Mouse (Mus musculus) left cerebral cortex, adult 11 months (tissue): Measurements from ENCODE around the gene Lpar6.
A peak's percentile ranks its signal among the peaks of the same experiment; 100 is the strongest.

Experiments
- DNase-seq: peaks from one replicate; pipeline ENCODE4 v3.0.0; 2022; ENCODE audit warnings: low spot score

The Lpar6 gene

DNA sequence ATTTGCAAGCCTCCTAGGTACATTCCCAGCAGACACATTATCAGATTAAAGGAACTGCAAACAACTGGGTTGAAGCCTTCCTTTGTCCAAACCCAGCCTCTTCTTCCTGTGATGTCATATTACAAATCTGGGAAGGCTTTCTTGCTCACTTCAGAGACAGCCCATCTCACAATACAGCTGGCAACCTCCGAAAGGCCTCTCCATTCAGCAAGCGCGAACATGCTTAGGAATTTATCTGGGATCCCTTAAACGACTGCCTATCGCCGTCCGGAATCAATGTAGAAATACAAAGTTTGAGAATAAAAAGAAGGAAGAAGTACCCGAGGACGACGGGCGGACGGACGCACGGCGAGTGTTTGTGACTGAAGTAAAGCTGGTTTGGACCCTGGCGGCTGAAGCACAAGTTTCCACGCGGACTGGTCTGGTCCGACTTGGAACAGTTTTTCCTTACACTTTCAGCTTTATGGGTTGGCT, at the start of gene Lpar6:
TSS of gene Lpar6 (plus strand) at position 48 of the 474 bp plus-strand sequence.
- peak; percentile 28 for DNase-seq

DNA sequence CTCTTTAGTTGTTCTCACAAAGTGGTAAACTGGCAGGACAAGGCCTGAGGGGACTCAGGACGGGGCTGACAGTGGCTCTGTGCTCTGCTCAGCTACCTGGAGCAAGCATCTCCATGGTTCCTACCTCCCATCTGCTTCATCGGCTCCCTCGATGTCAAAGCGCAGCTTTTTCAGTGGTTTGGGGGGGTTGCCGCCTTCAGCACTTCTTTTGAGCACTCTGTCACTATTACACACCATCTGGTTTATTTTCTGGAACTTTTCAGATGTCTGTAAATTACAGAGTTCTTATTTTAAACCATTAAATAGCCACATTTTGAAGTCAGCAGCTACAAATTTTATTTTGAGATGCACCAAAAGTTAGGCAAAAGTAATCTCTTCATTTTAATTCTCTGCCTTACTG, 38.6 kb upstream of the Lpar6 start:
- DNase-seq = peak; percentile 18

DNA sequence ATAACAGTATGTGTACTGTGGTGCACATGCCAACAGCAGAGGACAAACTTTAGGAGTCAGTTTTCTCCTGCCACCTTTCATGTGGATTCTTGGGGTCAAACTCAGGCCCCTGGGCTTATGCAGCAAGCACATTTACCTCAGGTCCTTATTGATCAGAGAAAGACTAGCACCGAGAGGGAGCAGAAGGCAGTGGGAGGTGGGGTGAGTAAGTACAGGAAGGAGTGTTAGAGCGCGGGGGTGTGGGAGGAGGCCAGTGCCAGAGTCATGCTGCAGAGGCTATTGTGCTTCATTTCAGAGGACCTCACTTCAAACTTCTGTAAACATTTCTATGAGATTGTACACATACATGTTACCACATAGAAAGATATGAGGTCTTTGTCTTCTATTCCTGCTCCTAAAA, 36.2 kb upstream of the Lpar6 start:
- no peak for DNase-seq

DNA sequence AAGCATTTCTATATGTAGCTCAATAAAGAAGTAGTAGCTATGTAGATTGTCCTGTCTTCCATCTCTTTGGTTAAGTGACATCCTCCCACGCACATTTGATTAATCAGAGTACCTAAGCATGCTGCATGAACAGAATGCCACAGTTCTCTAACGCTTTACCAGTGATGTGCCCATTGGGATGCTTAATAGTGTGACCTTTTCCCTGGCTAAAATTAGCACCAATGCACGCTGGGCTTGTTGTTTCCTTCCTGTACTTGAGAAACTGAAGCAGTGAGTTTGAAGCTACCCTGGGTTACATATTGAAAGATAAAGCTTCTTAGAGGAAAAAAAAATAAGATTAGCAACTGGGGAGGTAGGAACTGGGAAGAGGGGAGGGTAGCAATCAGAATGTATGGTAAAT, 33.7 kb upstream of the Lpar6 start:
- no peak for DNase-seq

DNA sequence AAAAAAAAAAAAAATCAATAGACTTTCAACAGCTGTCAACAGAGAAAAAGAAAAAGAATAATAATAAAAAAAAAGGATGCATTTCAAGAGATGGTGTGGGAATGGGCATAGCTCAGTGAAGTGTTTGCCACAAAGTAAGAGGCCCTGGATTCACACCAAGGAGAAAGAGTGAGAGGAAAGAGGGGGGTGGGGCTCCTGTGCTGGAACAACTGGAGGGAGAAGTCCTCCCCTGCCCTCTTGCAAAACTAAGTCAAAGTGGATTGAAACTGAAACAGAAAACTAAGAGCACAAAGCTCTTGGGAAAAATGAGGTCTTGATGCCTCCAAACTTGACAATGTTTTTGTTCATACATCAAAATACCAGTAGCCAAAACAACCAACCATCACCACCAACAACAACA, 28.4 kb upstream of the Lpar6 start:
- no peak for DNase-seq

DNA sequence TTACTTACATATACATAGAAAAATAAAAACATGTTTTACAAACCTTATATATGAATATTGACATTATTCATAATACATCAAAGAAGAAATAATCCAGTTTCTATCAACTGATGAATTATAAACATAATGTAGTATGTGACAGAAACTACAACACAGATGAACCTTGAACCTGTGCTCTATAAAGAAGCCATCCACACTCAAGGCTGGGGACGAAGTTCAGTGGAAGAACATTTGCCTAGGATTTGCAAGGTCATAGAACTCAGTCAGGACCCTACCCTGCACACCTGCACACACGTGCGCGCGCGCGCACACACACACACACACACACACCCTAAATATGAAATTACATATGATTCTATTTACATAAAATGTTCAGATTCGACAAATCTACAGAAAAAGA, 27.5 kb upstream of the Lpar6 start:
- no peak for DNase-seq

DNA sequence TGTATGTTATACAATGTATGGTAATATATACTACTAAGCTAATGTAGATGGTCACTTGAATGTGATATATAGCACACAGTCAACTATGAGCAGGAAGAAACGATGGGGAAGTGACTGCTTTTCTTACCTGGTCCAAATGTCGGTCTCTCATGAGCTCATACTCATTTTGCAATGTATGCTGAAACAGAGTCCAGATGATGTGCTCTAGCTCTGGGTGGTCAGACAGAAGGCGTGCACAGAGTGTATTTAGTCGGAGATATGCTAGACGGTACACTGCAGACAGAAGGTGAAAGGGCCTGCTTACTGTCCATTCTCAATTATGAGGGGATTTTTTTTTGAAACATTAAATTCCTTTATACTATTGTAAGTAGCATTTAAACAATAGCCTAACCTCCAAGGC, 26.2 kb upstream of the Lpar6 start:
- DNase-seq = no peak

DNA sequence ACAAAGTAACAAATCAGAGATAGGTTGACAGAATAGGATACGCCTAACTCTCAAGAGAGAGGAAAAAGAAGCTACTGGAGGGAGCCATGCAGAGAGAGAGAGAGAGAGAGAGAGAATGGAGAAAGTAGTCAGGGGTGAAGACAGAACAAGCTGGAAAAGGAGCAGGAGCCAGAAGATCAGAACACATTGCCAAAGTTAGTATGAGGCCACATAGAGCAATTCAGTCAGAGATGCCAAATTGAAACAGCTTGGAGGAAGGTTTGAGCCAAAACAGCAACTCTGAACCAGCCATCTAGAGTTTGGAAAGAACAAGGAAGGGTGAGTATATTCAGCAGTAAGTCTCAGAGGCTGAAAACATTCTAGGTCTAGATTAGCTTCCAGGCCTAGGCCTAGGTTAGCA, 20.6 kb upstream of the Lpar6 start:
- DNase-seq = no peak

DNA sequence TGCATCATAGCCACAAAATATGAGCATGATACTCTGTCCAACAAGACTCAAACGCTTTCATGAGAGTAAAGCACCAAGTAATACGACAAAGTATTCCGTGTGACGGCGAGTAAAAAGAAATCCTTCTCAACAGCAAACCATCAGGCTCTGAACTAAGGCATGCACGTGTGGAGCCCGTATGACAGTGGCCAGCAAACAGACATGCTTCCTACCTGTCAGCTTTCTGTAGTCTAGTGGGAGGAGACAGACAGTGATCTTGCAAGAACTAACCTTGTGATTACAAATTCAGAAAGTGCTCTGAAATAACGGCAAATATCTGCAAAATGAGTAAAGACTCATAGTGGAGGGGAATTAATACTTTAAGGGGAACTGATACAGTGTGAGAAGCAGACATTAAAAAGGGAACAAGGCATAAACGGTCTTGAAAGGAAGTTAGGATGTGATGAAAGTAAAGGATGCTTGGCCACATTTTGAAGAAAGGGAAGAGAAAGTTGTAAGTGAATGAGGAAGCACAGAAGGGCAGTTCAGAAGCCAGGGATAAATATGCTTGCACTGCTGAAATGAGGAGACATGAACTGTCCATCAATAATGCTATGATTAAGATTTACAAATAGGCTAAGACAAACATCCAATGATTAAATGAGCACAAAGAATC, 15.3 kb upstream of the Lpar6 start:
- DNase-seq = no peak

DNA sequence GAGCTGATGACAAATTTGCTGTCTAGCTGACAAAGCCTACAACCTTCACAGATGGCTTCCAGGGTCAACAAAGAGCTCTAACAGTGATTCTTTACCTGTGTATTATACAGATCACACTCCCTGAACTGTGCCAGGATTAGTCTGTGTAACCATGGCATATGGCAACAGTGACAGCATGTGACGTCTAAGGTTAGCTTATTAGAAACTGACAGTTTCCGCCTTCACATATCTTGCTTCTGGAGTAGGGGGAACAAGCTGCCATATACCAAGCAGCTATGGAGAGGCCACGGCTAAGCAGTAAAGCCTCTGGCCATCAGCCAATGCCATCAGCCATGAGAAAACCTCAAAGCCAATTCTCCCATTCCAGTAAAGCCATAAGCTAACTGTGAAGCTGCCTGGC, 11.3 kb upstream of the Lpar6 start:
- no peak for DNase-seq

DNA sequence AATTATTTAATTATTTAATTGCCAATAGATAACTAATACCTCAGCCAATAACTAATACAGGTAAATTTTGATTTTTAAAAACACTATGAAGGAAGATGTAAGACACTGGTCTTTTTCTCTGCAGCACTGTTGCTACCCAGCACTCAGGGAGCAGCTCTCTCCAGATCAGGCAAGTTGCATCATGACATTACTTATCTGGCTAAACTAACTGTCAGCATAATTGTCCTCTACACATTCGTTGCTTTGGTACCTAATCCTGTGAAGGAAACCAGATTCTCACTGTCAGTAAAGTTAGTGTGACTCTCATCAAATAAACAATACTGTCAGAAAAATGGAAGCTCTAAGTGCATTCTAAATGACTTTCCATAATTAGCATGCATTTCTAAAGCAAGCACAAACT, 10.8 kb upstream of the Lpar6 start:
- DNase-seq = no peak

DNA sequence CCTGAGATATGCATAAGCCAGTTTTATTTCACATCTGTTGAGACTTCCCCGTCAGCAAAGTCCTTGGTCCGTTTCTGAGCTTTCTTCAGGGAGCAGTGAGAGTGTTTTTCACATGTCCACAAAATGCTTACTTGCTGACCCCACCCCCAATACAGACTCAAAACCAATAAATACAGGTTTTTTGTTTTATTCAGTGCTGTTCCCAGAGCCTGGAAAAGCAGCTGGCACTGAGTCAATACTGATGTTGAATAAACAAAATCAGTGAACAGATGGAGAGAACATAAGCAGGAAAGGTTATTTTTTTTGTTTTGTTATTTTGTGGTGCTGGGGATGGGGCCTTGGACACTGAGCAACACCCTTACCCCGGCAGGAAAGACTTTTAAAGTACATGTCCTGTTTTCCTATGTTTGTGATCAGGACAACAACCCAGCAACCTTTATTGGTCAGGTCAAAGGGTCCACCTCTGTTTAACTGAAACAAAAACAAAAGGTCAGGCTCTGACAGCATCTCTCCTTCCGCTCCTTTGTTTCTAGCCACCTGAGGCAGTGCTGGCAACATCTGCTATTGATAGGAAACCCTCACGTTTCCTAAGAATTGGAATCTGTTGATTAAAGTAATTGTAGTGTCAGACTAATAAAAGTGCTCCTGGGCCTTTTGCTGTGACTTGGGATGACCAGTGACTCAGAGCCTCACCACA, 6.3 kb upstream of the Lpar6 start:
- DNase-seq = no peak

GRCm38 (mm10) chr14:73234468-73235031, 3.1 kb upstream of the Lpar6 start:
- DNase-seq = no peak

DNA sequence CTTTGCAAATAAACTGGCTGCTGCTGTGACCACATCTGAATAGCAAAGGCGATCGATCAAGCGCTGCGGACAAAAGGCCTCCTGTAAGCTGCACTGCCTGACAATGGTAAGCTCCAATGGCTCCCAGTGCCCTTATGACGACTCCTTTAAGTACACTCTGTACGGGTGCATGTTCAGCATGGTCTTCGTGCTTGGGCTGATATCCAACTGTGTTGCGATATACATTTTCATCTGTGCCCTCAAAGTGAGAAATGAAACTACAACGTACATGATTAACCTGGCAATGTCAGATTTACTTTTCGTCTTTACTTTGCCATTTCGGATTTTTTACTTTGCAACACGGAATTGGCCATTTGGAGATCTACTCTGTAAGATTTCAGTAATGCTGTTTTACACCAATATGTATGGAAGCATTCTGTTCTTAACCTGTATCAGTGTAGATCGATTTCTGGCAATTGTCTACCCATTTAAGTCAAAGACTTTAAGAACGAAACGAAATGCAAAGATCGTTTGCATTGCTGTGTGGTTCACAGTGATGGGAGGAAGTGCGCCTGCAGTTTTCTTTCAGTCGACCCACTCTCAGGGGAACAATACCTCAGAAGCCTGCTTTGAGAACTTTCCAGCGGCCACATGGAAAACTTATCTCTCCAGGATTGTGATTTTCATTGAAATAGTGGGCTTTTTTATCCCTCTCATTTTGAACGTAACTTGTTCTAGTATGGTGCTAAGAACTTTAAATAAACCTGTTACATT, 979 bp downstream of the Lpar6 start:
- DNase-seq = no peak

GRCm38 (mm10) chr14:73239291-73239690, 1.6 kb downstream of the Lpar6 start:
- DNase-seq = no peak

- no peak for DNase-seq
Measured at GRCm38 (mm10) chr14:73239857-73240256, 2.2 kb downstream of the Lpar6 start.

DNA sequence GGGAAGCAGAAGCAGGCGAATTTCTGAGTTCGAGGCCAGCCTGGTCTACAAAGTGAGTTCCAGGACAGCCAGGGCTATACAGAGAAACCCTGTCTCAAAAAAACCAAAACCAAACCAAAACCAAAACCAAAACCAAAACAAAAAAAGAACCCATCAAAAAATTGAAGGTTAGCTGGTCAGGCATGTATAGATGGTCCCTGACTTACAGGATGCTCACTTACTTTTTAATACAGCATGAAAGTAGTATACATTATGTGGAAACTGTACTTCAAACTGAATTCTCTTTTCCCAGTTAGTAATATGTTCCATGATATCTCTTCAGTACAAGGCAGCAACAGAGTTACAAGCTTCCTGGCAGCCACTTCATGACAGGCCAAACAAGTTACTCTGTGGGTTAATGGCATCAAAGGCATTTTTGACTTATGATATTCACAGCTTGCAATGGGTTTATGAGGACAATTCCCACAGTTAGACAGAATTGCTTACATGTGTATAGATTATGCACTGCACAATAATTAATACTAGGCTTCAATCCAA, 6.4 kb downstream of the Lpar6 start:
- DNase-seq = no peak

- DNase-seq = no peak
Measured at GRCm38 (mm10) chr14:73250056-73250455, 12.4 kb downstream of the Lpar6 start.

GRCm38 (mm10) chr14:73252276-73252675, 14.6 kb downstream of the Lpar6 start:
- DNase-seq = no peak

GRCm38 (mm10) chr14:73253453-73254251, 16.0 kb downstream of the Lpar6 start:
- no peak for DNase-seq

GRCm38 (mm10) chr14:73254412-73254811, 16.7 kb downstream of the Lpar6 start:
- no peak for DNase-seq
